Mouse (Mus musculus): Measurements from ENCODE around the gene Ilf3.
A peak's percentile ranks its signal among the peaks of the same experiment; 100 is the strongest.

The Ilf3 gene

GRCm38 (mm10) chr9:21438219-21438618 lies 70.5 kb downstream of the Ilf3 start:
- peak; percentile 63 to 65 for DNase-seq (ENCODE audit: low spot score in 2 of 2)

GRCm38 (mm10) chr9:21439456-21439855 lies 71.8 kb downstream of the Ilf3 start:
- no peak for DNase-seq (ENCODE audit: low spot score in 2 of 2)

- DNase-seq (ENCODE audit: low spot score in 2 of 2): no peak
Measured at GRCm38 (mm10) chr9:21439914-21440313, 72.2 kb downstream of the Ilf3 start.

GRCm38 (mm10) chr9:21440387-21440786 lies 72.7 kb downstream of the Ilf3 start:
- no peak for DNase-seq (ENCODE audit: low spot score in 2 of 2)

GRCm38 (mm10) chr9:21443853-21444252 lies 76.2 kb downstream of the Ilf3 start:
- DNase-seq (ENCODE audit: low spot score in 2 of 2): no peak

GRCm38 (mm10) chr9:21444574-21444973 lies 76.9 kb downstream of the Ilf3 start:
- DNase-seq (ENCODE audit: low spot score in 2 of 2): no peak

GRCm38 (mm10) chr9:21445081-21445744 lies 77.5 kb downstream of the Ilf3 start:
- DNase-seq (ENCODE audit: low spot score in 2 of 2): no peak

GRCm38 (mm10) chr9:21447778-21448177 lies 80.1 kb downstream of the Ilf3 start:
- no peak for DNase-seq (ENCODE audit: low spot score in 2 of 2)

GRCm38 (mm10) chr9:21449710-21450109 lies 82.0 kb downstream of the Ilf3 start:
- DNase-seq (ENCODE audit: low spot score in 2 of 2): no peak

GRCm38 (mm10) chr9:21450270-21450669 lies 82.6 kb downstream of the Ilf3 start:
- DNase-seq (ENCODE audit: low spot score in 2 of 2): no peak

- no peak for DNase-seq (ENCODE audit: low spot score in 2 of 2)
Measured at GRCm38 (mm10) chr9:21451391-21451790, 83.7 kb downstream of the Ilf3 start.

- peak in 1 of 2 experiments; percentile 40 for DNase-seq (ENCODE audit: low spot score in 2 of 2)
Measured at GRCm38 (mm10) chr9:21451870-21452269, 84.2 kb downstream of the Ilf3 start.

GRCm38 (mm10) chr9:21453003-21453402 lies 85.3 kb downstream of the Ilf3 start:
- DNase-seq (ENCODE audit: low spot score in 2 of 2): no peak

GRCm38 (mm10) chr9:21453459-21453858 lies 85.8 kb downstream of the Ilf3 start:
- no peak for DNase-seq (ENCODE audit: low spot score in 2 of 2)

GRCm38 (mm10) chr9:21454556-21454955 lies 86.9 kb downstream of the Ilf3 start:
- no peak for DNase-seq (ENCODE audit: low spot score in 2 of 2)

Measured in heart, adult 9 months (tissue).